Comparison of ENCODE assay signal across 8 mouse cellular contexts in genomic region chr11:120625152-120625775, GRCm38 (mm10). TPM values are rescaled to one million over a fixed set of nuclear protein-coding genes. Genes with fewer than 3 reads are reported as not detected.
A peak's percentile ranks its signal among the peaks of the same experiment; 100 is the strongest.
DNase-seq lines count a peak whose midpoint lies in the region; ATAC-seq and TF ChIP-seq lines count a peak whose summit lies in the region.

Gene Sirt7 (minus strand): TSS chr11:120625240.

- TF ChIP-seq POLR2A in ES-Bruce4 (IDR thresholded peaks at IDR 0.05; ENCODE audit: insufficient read depth, low read length) = no peak

- ATAC-seq in embryonic facial prominence, embryonic 14.5 days (ENCODE audit: low read depth) = peak; percentile 34; the same call in 1 of the 2 replicates
- peak; percentile 60 for ATAC-seq in hindbrain, embryonic 13.5 days (ENCODE audit: low FRiP score)
- no peak for ATAC-seq in liver, embryonic 13.5 days (ENCODE audit: low read depth)
- 0 out of 2 replicates have a peak, but pooled peaks have one; percentile 3 for ATAC-seq in stomach, postnatal 0 days (ENCODE audit: low FRiP score, low TSS enrichment)

- peaks cover 44% of the 10 kb centered on the region for H3K4me1 ChIP-seq in heart, embryonic 10.5 days
- no peaks in the 10 kb centered on the region for H3K4me1 ChIP-seq in ES-Bruce4 (ENCODE audit: control insufficient read depth, insufficient read depth, low read length)
- peaks cover 9% of the 10 kb centered on the region for H3K4me1 ChIP-seq in embryonic facial prominence, embryonic 14.5 days (ENCODE audit: control insufficient read depth, insufficient read depth, low read length)
- peaks cover 31% of the 10 kb centered on the region for H3K4me1 ChIP-seq in hindbrain, embryonic 13.5 days (replicated peaks)
- peaks cover 71% of the 10 kb centered on the region for H3K4me1 ChIP-seq in liver, embryonic 13.5 days (replicated peaks)
- H3K4me1 ChIP-seq in stomach, postnatal 0 days (replicated peaks; ENCODE audit: control insufficient read depth, insufficient read depth) = peaks cover 4% of the 10 kb centered on the region

- WGBS in heart, embryonic 10.5 days = 11% methylated on average over 5 of the region's 5 CpGs
- WGBS in embryonic facial prominence, embryonic 14.5 days = 18% methylated on average over 5 of the region's 5 CpGs
- 25% methylated on average over 5 of the region's 5 CpGs for WGBS in hindbrain, embryonic 13.5 days
- WGBS in liver, embryonic 13.5 days (ENCODE audit: insufficient replicate concordance) = 8% methylated on average over 5 of the region's 5 CpGs
- WGBS in stomach, postnatal 0 days = 10% methylated on average over 5 of the region's 5 CpGs

- peak within 1 kb of the TSS; percentile 88 for H3K4me2 ChIP-seq in embryonic facial prominence, embryonic 14.5 days (ENCODE audit: low read depth, low read length)
- H3K4me2 ChIP-seq in hindbrain, embryonic 13.5 days = peak within 1 kb of the TSS; percentile 98
- peak within 1 kb of the TSS; percentile 94 for H3K4me2 ChIP-seq in liver, embryonic 13.5 days
- H3K4me2 ChIP-seq in stomach, postnatal 0 days (replicated peaks; ENCODE audit: low read depth) = peak within 1 kb of the TSS; percentile 94

- H3K27me3 ChIP-seq in heart, embryonic 10.5 days (ENCODE audit: insufficient read depth, poor library complexity, severe bottlenecking) = no peaks in the 10 kb centered on the region
- H3K27me3 ChIP-seq in ES-Bruce4 (ENCODE audit: control insufficient read depth, insufficient read depth, low read length, poor library complexity, severe bottlenecking) = no peaks in the 10 kb centered on the region
- no peaks in the 10 kb centered on the region for H3K27me3 ChIP-seq in embryonic facial prominence, embryonic 14.5 days (replicated peaks; ENCODE audit: control insufficient read depth, insufficient read depth, low read length)
- H3K27me3 ChIP-seq in hindbrain, embryonic 13.5 days = no peaks in the 10 kb centered on the region
- no peaks in the 10 kb centered on the region for H3K27me3 ChIP-seq in liver, embryonic 13.5 days
- H3K27me3 ChIP-seq in stomach, postnatal 0 days (ENCODE audit: control insufficient read depth, insufficient read depth, low read length) = no peaks in the 10 kb centered on the region

- peaks cover 56% of the 10 kb centered on the region for H3K36me3 ChIP-seq in heart, embryonic 10.5 days
- peaks cover 8% of the 10 kb centered on the region; the same call in 1 of the 2 replicates for H3K36me3 ChIP-seq in ES-Bruce4 (ENCODE audit: control insufficient read depth, insufficient read depth, low read length, poor library complexity, severe bottlenecking)
- peaks cover 55% of the 10 kb centered on the region for H3K36me3 ChIP-seq in embryonic facial prominence, embryonic 14.5 days (ENCODE audit: control insufficient read depth, insufficient read depth, low read length)
- H3K36me3 ChIP-seq in hindbrain, embryonic 13.5 days = peaks cover 62% of the 10 kb centered on the region
- peaks cover 70% of the 10 kb centered on the region for H3K36me3 ChIP-seq in liver, embryonic 13.5 days
- H3K36me3 ChIP-seq in stomach, postnatal 0 days (ENCODE audit: control insufficient read depth, insufficient read depth, low read length) = peaks cover 9% of the 10 kb centered on the region

- H3K27ac ChIP-seq in heart, embryonic 10.5 days = peak within 1 kb of the TSS; percentile 89
- H3K27ac ChIP-seq in ES-Bruce4 (ENCODE audit: insufficient read depth, low read length) = peak within 1 kb of the TSS; percentile 4; the same call in 1 of the 2 replicates
- H3K27ac ChIP-seq in embryonic facial prominence, embryonic 14.5 days (replicated peaks; ENCODE audit: low read depth, low read length) = peak within 1 kb of the TSS; percentile 57
- peak within 1 kb of the TSS; percentile 90 for H3K27ac ChIP-seq in hindbrain, embryonic 13.5 days
- H3K27ac ChIP-seq in liver, embryonic 13.5 days = peak within 1 kb of the TSS; percentile 97
- peak within 1 kb of the TSS; percentile 92 for H3K27ac ChIP-seq in stomach, postnatal 0 days (replicated peaks)

- H3K4me3 ChIP-seq in heart, embryonic 10.5 days = peak within 1 kb of the TSS; percentile 99
- H3K4me3 ChIP-seq in ES-Bruce4 (ENCODE audit: low read depth, low read length) = peak within 1 kb of the TSS; percentile 72
- H3K4me3 ChIP-seq in embryonic facial prominence, embryonic 14.5 days (ENCODE audit: low read depth, low read length) = peak within 1 kb of the TSS; percentile 90
- peak within 1 kb of the TSS; percentile 98 for H3K4me3 ChIP-seq in hindbrain, embryonic 13.5 days
- H3K4me3 ChIP-seq in liver, embryonic 13.5 days (replicated peaks) = peak within 1 kb of the TSS; percentile 100
- peak within 1 kb of the TSS; percentile 91 for H3K4me3 ChIP-seq in stomach, postnatal 0 days (ENCODE audit: low read depth, low read length)

- TF ChIP-seq CTCF in ES-Bruce4 (IDR thresholded peaks at IDR 0.05; ENCODE audit: low read depth, low read length) = no peak
- TF ChIP-seq CTCF in stomach, postnatal 0 days (IDR thresholded peaks at IDR 0.05; ENCODE audit: low read depth) = no peak

- TF ChIP-seq EP300 in ES-Bruce4 (IDR thresholded peaks at IDR 0.05; ENCODE audit: insufficient read depth, low read depth, low read length) = no peak
- no peak for TF ChIP-seq EP300 in stomach, postnatal 0 days (optimal IDR thresholded peaks at IDR 0.05)

- peak within 1 kb of the TSS; percentile 62 for H3K9ac ChIP-seq in ES-Bruce4 (ENCODE audit: low read depth, poor library complexity, severe bottlenecking)
- peak within 1 kb of the TSS; percentile 77 for H3K9ac ChIP-seq in embryonic facial prominence, embryonic 14.5 days (ENCODE audit: low read depth, low read length)
- H3K9ac ChIP-seq in hindbrain, embryonic 13.5 days = peak within 1 kb of the TSS; percentile 92
- peak within 1 kb of the TSS; percentile 99 for H3K9ac ChIP-seq in liver, embryonic 13.5 days
- peak within 1 kb of the TSS; percentile 81 for H3K9ac ChIP-seq in stomach, postnatal 0 days (ENCODE audit: low read length)

- H3K9me3 ChIP-seq in heart, embryonic 10.5 days = no peaks in the 10 kb centered on the region
- no peaks in the 10 kb centered on the region for H3K9me3 ChIP-seq in ES-Bruce4 (replicated peaks; ENCODE audit: control insufficient read depth, insufficient read depth, low read length, poor library complexity, severe bottlenecking)
- H3K9me3 ChIP-seq in embryonic facial prominence, embryonic 14.5 days (ENCODE audit: control insufficient read depth, low read length) = no peaks in the 10 kb centered on the region
- no peaks in the 10 kb centered on the region for H3K9me3 ChIP-seq in hindbrain, embryonic 13.5 days
- no peaks in the 10 kb centered on the region for H3K9me3 ChIP-seq in liver, embryonic 13.5 days (replicated peaks)
- no peaks in the 10 kb centered on the region for H3K9me3 ChIP-seq in stomach, postnatal 0 days (ENCODE audit: control insufficient read depth, low read length)

- no peak for DNase-seq in heart, embryonic 10.5 days (ENCODE audit: low spot score)
- no peak for DNase-seq in heart, adult 8-10 months (ENCODE audit: low spot score)
- DNase-seq in embryonic facial prominence, embryonic 14.5 days (ENCODE audit: low spot score) = no peak
- no peak for DNase-seq in liver, embryonic 13.5 days
- DNase-seq in stomach, postnatal 0 days (ENCODE audit: low spot score) = no peak
- DNase-seq in urinary bladder, adult 18-20 months (ENCODE audit: low spot score in 2 of 2) = no peak

RNA-seq across cellular contexts. Expression of gene Sirt7, which starts in this region (rescaled TPM):
- polyA plus RNA-seq in heart, embryonic 10.5 days (2016; fragmentation: Nextera tagmentation; extraction: Ambion mirVana) = 25.6 and 29.5 TPM in 2 replicates
- 10 to 100 TPM in 1 of 4 experiments, 1 to 10 TPM in 3; 6.5 to 10.6 (median 7.6) TPM for total RNA-seq in heart, adult 8-10 months (2022)
- polyA plus RNA-seq in ES-Bruce4 (2011; ENCODE audit: insufficient read depth, insufficient read length, low read depth, missing spikeins) = 10.8 and 11.1 TPM in 2 replicates
- 21.8 and 23.0 TPM in 2 replicates for polyA plus RNA-seq in embryonic facial prominence, embryonic 14.5 days (2014; fragmentation: Nextera tagmentation; extraction: Ambion mirVana)
- polyA plus RNA-seq in hindbrain, embryonic 13.5 days (2015; fragmentation: Nextera tagmentation; extraction: Ambion mirVana) = 50.4 and 50.6 TPM in 2 replicates
- polyA plus RNA-seq in liver, embryonic 13.5 days (2015; fragmentation: Nextera tagmentation; extraction: Ambion mirVana) = 33.8 and 34.3 TPM in 2 replicates
- 36.1 and 42.2 TPM in 2 replicates for polyA plus RNA-seq in stomach, postnatal 0 days (2015; fragmentation: Nextera tagmentation; extraction: Ambion mirVana)

Comparison
In these comparisons a context has a peak if more than half of its experiments do, and no peak if none do; other contexts are left out.
1. H3K27ac ChIP-seq: peak in every context shown above with its lines; median percentile 97 in liver, embryonic 13.5 days; 92 in stomach, postnatal 0 days; 90 in hindbrain, embryonic 13.5 days; 89 in heart, embryonic 10.5 days; 57 in embryonic facial prominence, embryonic 14.5 days; 4 in ES-Bruce4.